Mouse (Mus musculus): ENCODE measurements around the gene Wdr6. TPM values are rescaled to one million over a fixed set of nuclear protein-coding genes. Genes with fewer than 3 reads are reported as not detected.

The Wdr6 gene
- polyA plus RNA-seq, 1 experiment from 2014 or later = 82.0 TPM

DNA sequence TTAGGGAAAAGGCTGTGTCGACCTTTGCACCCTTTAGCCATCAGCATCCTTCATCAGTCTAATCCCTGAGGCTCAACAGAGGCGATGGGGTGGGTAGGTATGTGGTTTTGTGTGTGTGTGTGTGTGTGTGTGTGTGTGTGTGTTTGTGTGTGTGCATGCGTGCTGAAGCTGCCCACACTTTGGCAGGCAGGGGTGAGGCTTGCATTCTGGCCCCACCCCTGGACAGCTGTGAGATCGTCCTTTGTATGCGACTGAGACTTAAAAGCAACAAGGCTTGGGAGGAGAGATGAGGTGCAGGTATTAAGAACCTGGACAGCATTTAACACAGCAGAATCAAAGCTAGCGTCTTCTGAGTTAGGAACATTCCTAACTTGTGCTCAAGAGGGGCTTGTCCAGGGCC is 1.5 kb downstream of the Wdr6 start:
- H3K9ac ChIP-seq (ENCODE audit: low read length) = peak overlapping the region; percentile 23; the same call in 1 of the 2 replicates

DNA sequence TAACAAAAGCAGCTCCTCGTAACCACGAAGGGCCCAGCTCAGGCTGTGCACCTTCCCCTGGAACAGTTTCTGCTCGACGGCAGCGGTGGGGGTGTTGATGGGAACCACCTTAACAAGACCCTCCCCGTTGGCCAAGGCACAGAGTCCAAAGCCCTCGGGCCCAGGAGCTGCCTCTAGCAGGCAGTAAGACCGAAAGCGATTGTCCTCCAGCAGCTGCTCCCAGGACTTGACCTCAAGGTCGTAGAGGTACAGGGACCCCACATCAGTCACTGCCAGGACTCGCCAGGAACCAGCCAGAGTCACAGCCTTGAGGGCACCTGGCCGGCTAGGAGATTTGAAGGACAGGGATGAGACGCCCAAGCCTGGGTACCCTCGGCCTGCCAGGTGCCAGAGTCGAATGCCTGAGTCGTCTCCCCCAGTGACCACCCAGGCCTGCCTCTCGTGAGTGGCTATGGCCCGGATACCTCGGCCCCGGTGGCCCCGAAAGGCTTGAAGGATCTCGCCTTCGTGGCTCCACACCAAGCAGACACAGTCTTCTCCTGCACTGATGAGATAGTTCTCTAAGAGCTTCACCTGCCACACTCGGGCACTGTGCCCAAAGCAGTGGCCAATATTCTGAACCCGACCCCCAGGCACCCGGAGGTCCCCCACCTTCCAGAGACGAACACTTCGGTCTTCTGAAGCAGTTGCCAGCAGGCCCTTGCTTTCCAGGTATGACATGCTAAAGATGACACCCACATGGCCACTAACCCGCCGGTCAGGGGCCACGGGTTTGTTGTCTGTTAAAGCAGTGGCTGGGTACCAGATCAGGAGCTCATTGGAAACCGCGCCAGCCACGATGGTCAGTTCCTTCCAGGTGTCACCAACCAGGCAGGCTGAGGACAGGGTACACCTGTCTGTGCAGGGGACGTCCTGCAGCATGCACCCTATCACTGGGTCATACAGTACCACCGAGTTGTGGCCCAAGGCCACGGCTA is 2.9 kb downstream of the Wdr6 start:
- DNase-seq (ENCODE audit: low spot score) (no peak), ATAC-seq (replicated peaks; ENCODE audit: low FRiP score, low TSS enrichment, low read depth) (no peak)
- H3K4me3 ChIP-seq (ENCODE audit: low read depth, low read length) = no peak overlapping the region
- no peak overlapping the region for H3K27ac ChIP-seq (ENCODE audit: low read depth)
- no peaks in the 10 kb centered on the region for H3K9me3 ChIP-seq (ENCODE audit: control insufficient read depth, low read length)
- no peaks in the 10 kb centered on the region for H3K27me3 ChIP-seq (replicated peaks; ENCODE audit: control insufficient read depth, insufficient read depth, low read length)
- peaks cover 53% of the 10 kb centered on the region for H3K36me3 ChIP-seq (ENCODE audit: control insufficient read depth, insufficient read depth, low read length)
- no peak overlapping the region for H3K4me2 ChIP-seq (ENCODE audit: low read length)
- H3K4me1 ChIP-seq (replicated peaks; ENCODE audit: control insufficient read depth, insufficient read depth, low read length) = peaks cover 33% of the 10 kb centered on the region
- WGBS = 84% methylated on average over 37 of the region's 37 CpGs
- H3K9ac ChIP-seq (ENCODE audit: low read length) = no peak overlapping the region

More for the DNA sequence above, 1.5 kb downstream of the Wdr6 start:
- Histone ChIP-seq H3K4me3 (ENCODE audit: low read depth, low read length) (peak overlapping the region; percentile 70), H3K27ac (ENCODE audit: low read depth) (no peak overlapping the region), H3K36me3 (ENCODE audit: control insufficient read depth, insufficient read depth, low read length) (peaks cover 42% of the 10 kb centered on the region), H3K27me3 (replicated peaks; ENCODE audit: control insufficient read depth, insufficient read depth, low read length) (no peaks in the 10 kb centered on the region), H3K9me3 (ENCODE audit: control insufficient read depth, low read length) (no peaks in the 10 kb centered on the region), H3K4me1 (replicated peaks; ENCODE audit: control insufficient read depth, insufficient read depth, low read length) (peaks cover 33% of the 10 kb centered on the region), H3K4me2 (ENCODE audit: low read length) (peak overlapping the region; percentile 81)
- DNase-seq (ENCODE audit: low spot score) = no peak
- WGBS = 41% methylated on average over 6 of the region's 6 CpGs
- no peak for ATAC-seq (replicated peaks; ENCODE audit: low FRiP score, low TSS enrichment, low read depth)

DNA sequence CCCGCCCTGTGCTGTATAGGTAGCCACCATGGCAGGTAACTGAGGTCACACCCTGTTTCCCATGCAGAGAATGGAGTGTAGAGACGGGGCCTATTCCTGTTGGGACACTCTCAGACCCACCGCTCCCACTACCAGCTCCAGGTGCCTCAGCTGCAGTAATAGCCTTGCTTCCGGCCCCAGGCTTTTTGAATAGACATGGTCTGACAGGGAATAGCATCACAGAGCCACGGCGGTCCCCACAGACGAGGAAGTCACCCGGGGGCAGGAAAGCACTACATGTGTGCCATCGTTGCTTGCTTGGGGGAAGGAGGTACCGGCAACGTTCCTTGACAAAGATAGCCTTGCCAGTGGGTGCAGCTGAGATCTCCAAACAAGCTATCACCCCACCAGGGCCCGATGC is 3.6 kb downstream of the Wdr6 start:
- Histone ChIP-seq H3K9ac (ENCODE audit: low read length) (no peak overlapping the region), H3K4me2 (ENCODE audit: low read length) (no peak overlapping the region), H3K4me3 (ENCODE audit: low read depth, low read length) (no peak overlapping the region), H3K27ac (ENCODE audit: low read depth) (no peak overlapping the region), H3K36me3 (ENCODE audit: control insufficient read depth, insufficient read depth, low read length) (peaks cover 53% of the 10 kb centered on the region), H3K9me3 (ENCODE audit: control insufficient read depth, low read length) (no peaks in the 10 kb centered on the region), H3K27me3 (replicated peaks; ENCODE audit: control insufficient read depth, insufficient read depth, low read length) (no peaks in the 10 kb centered on the region), H3K4me1 (replicated peaks; ENCODE audit: control insufficient read depth, insufficient read depth, low read length) (peaks cover 36% of the 10 kb centered on the region)
- WGBS = 88% methylated on average over 12 of the region's 12 CpGs
- DNase-seq (ENCODE audit: low spot score) (no peak), ATAC-seq (replicated peaks; ENCODE audit: low FRiP score, low TSS enrichment, low read depth) (no peak)

DNA sequence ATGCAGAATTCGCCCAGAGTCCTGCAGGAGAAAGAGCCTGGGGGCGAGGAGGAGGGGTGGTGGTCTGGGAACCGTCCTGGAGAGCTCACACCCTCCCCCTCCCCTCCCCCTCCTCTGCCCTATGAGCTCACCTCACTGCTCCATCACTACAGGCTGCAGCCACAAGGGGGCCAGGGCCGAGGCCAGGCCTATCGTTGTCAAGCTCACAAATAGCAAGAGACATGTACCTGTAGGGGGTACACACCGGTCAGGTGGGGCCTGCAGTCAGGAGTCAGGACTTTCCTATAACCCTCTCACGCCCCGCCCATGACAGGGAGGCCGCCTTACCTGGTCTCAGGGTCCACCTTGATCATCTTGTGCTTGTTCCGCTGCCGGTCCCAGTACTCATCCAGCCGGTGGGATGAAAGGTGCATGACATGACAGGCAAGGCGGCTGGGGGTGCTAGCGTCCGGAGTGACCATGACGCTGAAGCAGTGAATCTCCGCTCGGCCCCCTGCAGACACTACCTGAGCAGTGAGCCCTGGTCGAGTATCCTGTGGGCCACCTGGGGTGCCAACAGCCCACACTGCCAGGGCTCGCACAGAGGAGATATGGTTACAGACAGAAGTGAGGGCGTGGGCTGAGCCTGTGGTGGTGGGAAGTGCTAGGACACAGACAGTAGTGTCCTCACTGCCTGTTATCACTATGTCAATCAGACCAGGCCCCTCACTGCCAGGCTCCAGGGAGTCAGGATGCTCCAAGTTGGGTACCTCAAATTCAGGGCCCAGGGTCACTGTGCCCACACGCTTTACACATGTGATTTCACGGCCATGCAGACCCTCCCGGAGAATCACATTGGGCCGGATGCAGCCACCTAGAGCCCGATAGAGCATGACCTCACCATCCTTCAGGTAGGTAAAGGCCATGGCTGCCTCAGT is 4.5 kb downstream of the Wdr6 start:
- H3K36me3 ChIP-seq (ENCODE audit: control insufficient read depth, insufficient read depth, low read length) = peaks cover 53% of the 10 kb centered on the region
- no peak overlapping the region for H3K4me3 ChIP-seq (ENCODE audit: low read depth, low read length)
- 51% methylated on average over 26 of the region's 26 CpGs for WGBS
- no peak for ATAC-seq (replicated peaks; ENCODE audit: low FRiP score, low TSS enrichment, low read depth)
- DNase-seq (ENCODE audit: low spot score) = peak; percentile 82
- H3K9me3 ChIP-seq (ENCODE audit: control insufficient read depth, low read length) = no peaks in the 10 kb centered on the region
- no peak overlapping the region for H3K4me2 ChIP-seq (ENCODE audit: low read length)
- no peak overlapping the region for H3K27ac ChIP-seq (ENCODE audit: low read depth)
- no peak overlapping the region for H3K9ac ChIP-seq (ENCODE audit: low read length)
- peaks cover 29% of the 10 kb centered on the region for H3K4me1 ChIP-seq (replicated peaks; ENCODE audit: control insufficient read depth, insufficient read depth, low read length)
- H3K27me3 ChIP-seq (replicated peaks; ENCODE audit: control insufficient read depth, insufficient read depth, low read length) = no peaks in the 10 kb centered on the region

DNA sequence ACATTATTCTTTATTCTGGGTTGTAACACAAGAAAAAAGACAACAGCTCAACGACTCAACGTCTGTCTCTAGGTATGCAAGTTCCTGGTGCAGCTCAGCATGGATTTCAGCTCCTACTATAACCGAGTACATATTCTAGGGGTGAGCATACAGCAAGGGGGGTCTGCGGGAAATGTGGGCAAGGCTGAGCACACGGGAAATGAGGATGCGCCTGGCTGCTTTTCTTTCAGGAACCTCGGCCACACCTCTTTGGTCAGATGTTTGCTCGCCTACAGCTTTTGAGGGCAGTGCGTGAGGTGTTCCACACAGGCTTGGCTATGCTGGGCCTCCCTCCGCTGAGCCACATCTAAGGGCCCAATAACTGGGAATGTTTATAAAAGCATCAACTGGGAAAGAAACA is 6.2 kb downstream of the Wdr6 start:
- H3K36me3 ChIP-seq (ENCODE audit: control insufficient read depth, insufficient read depth, low read length) = peaks cover 53% of the 10 kb centered on the region
- no peak overlapping the region for H3K4me2 ChIP-seq (ENCODE audit: low read length)
- no peak overlapping the region for H3K4me3 ChIP-seq (ENCODE audit: low read depth, low read length)
- H3K27me3 ChIP-seq (replicated peaks; ENCODE audit: control insufficient read depth, insufficient read depth, low read length) = no peaks in the 10 kb centered on the region
- H3K4me1 ChIP-seq (replicated peaks; ENCODE audit: control insufficient read depth, insufficient read depth, low read length) = peaks cover 27% of the 10 kb centered on the region
- H3K27ac ChIP-seq (ENCODE audit: low read depth) = no peak overlapping the region
- no peak for DNase-seq (ENCODE audit: low spot score)
- no peak for ATAC-seq (replicated peaks; ENCODE audit: low FRiP score, low TSS enrichment, low read depth)
- no peaks in the 10 kb centered on the region for H3K9me3 ChIP-seq (ENCODE audit: control insufficient read depth, low read length)
- 71% methylated on average over 10 of the region's 10 CpGs for WGBS
- no peak overlapping the region for H3K9ac ChIP-seq (ENCODE audit: low read length)

DNA sequence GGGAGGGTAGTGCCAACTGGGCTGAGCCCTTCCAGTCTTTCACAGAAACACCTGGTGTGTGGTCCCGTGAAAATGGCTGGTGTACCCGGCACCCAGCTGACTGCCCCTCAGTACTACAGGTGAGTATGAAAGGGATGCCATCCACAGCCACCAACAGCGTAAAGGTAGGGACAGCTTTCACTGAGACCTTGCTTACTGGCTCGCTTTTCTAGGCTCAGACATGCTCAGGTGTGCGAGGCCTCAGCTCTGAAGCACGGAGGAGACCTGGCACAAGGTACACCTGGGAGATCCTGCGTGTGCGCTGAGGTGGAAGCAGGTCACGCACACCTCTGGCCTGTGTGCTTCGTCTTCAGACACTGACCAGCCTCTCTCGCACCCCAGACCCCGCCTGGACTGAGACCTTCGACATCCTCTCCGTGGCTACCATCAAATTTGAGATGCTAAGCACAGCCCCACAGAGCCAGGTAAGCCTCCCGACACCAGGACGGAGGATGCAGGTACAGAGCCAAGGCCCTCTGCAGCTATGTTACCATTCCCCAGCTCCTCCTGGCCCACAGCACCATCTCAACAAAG is 7.1 kb downstream of the Wdr6 start:
- Histone ChIP-seq H3K4me2 (ENCODE audit: low read length) (no peak overlapping the region), H3K4me3 (ENCODE audit: low read depth, low read length) (no peak overlapping the region), H3K4me1 (replicated peaks; ENCODE audit: control insufficient read depth, insufficient read depth, low read length) (peaks cover 18% of the 10 kb centered on the region), H3K36me3 (ENCODE audit: control insufficient read depth, insufficient read depth, low read length) (peaks cover 53% of the 10 kb centered on the region), H3K9ac (ENCODE audit: low read length) (no peak overlapping the region), H3K27ac (ENCODE audit: low read depth) (no peak overlapping the region), H3K27me3 (replicated peaks; ENCODE audit: control insufficient read depth, insufficient read depth, low read length) (no peaks in the 10 kb centered on the region), H3K9me3 (ENCODE audit: control insufficient read depth, low read length) (no peaks in the 10 kb centered on the region)
- DNase-seq (ENCODE audit: low spot score) (no peak), ATAC-seq (replicated peaks; ENCODE audit: low FRiP score, low TSS enrichment, low read depth) (no peak)
- 94% methylated on average over 16 of the region's 16 CpGs for WGBS

DNA sequence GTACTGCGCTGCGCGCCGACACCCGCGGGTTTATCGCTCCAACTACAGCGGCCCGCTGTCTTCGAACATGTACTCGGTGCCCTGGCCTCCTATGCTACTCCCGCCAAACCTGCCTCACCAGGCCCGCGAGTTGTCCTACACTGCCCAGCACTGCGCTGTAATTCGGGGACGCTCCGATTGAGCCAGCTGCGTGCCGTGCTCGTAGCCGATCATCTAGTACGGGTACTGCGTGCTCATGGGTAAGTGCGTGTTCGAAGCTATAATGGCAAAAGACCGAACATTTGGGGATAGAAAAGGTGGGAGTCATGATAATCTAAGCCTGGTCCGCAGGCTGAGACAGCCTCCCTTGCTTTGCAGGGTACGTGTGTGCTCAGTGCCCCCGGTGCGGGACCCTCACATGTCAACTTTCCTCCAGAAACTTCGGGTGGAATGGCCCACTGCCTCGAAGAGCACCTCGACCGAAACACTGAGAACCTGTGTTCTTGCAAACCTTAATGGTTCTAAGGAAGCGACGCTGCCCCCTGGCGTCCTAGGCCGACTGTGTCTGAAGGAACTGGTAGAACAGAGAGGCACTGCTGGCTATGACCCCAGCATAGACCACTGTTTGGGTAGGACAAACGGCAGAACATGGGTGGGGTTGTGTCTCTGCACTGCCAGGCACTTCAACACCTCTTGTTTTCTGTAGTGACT is 8.2 kb downstream of the Wdr6 start:
- 2% methylated on average over 40 of the region's 40 CpGs for WGBS
- DNase-seq (ENCODE audit: low spot score) (peak; percentile 88), ATAC-seq (replicated peaks; ENCODE audit: low FRiP score, low TSS enrichment, low read depth) (peak; percentile 5; the same call in 1 of the 2 replicates)
- H3K27ac ChIP-seq (ENCODE audit: low read depth) = peak overlapping the region; percentile 64
- no peaks in the 10 kb centered on the region for H3K9me3 ChIP-seq (ENCODE audit: control insufficient read depth, low read length)
- H3K27me3 ChIP-seq (replicated peaks; ENCODE audit: control insufficient read depth, insufficient read depth, low read length) = no peaks in the 10 kb centered on the region
- peaks cover 24% of the 10 kb centered on the region for H3K4me1 ChIP-seq (replicated peaks; ENCODE audit: control insufficient read depth, insufficient read depth, low read length)
- peaks cover 47% of the 10 kb centered on the region for H3K36me3 ChIP-seq (ENCODE audit: control insufficient read depth, insufficient read depth, low read length)
- H3K4me3 ChIP-seq (ENCODE audit: low read depth, low read length) = peak overlapping the region; percentile 63
- peak overlapping the region; percentile 54 for H3K9ac ChIP-seq (ENCODE audit: low read length)
- H3K4me2 ChIP-seq (ENCODE audit: low read length) = peak overlapping the region; percentile 99

Measured in intestine, embryonic 14.5 days (tissue).